Mouse (Mus musculus) megakaryocyte, embryonic 14.5 days (primary cell): ENCODE measurements around the gene Syna. TPM values are rescaled to one million over a fixed set of nuclear protein-coding genes. Genes with fewer than 3 reads are reported as not detected.

Source experiments
- H3K27me3 ChIP-seq: replicated peaks from 2 replicates; pipeline ENCODE3; 2012; ENCODE audit warnings: inconsistent platforms
- H3K36me3 ChIP-seq: replicated peaks from 2 replicates; pipeline ENCODE3; 2012; ENCODE audit warnings: low read length, inconsistent platforms, mixed read lengths
- H3K4me1 ChIP-seq: 2 replicates; pipeline ENCODE4 v1.6.1; 2012; ENCODE audit warnings: inconsistent platforms
- H3K4me3 ChIP-seq: replicated peaks from 2 replicates; pipeline ENCODE3; 2012; ENCODE audit warnings: moderate library complexity, mild to moderate bottlenecking, inconsistent platforms
- H3K9me3 ChIP-seq: 2 replicates; pipeline ENCODE4 v1.6.1; 2012; ENCODE audit warnings: inconsistent platforms
- FLI1 ChIP-seq: IDR thresholded peaks from 2 replicates; pipeline ENCODE4 v1.6.1; 2012; ENCODE audit warnings: low read length, inconsistent platforms, mixed read lengths
- GATA1 ChIP-seq: IDR thresholded peaks from 3 replicates; pipeline ENCODE4 v1.6.1; 2012; ENCODE audit warnings: mixed read lengths, low read length, inconsistent platforms, borderline replicate concordance
- polyA plus RNA-seq: library from polyadenylated mRNA; stranded (reverse); fragments of >175 nt; gene quantifications from 2 replicates; pipeline ENCODE4 v1.2.3, GENCODE M21; 2012; ENCODE audit warnings: low replicate concordance; ENCODE audit not compliant: insufficient read depth

The Syna gene
- polyA plus RNA-seq, 1 experiment: not detected

DNA sequence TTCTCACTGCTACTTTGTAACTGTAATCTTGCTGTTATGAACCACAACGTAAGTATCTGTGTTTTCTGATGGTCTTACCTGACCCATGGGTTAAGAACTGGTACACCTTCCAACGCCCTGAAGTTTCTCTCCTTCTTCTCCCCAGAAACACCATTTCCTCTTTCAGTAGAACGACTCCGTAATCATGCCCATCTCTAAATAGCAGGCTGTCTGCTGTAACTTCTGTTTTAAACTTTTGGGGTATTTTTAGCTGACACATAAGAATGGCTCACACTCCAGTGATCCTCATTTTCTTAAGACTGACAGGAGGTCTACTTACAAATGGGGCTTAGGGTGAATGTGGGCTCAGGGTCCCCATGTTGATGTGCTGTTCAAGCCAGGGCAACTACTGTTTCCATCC lies 39.9 kb downstream of the Syna start:
- H3K4me3 ChIP-seq: no peak overlapping the region
- TF ChIP-seq FLI1 (no peak), GATA1 (no peak)
- H3K27me3 ChIP-seq: peaks cover 2% of the 10 kb centered on the region
- H3K9me3 ChIP-seq: peaks cover 11% of the 10 kb centered on the region
- peaks cover 88% of the 10 kb centered on the region for H3K36me3 ChIP-seq
- peaks cover 35% of the 10 kb centered on the region for H3K4me1 ChIP-seq

DNA sequence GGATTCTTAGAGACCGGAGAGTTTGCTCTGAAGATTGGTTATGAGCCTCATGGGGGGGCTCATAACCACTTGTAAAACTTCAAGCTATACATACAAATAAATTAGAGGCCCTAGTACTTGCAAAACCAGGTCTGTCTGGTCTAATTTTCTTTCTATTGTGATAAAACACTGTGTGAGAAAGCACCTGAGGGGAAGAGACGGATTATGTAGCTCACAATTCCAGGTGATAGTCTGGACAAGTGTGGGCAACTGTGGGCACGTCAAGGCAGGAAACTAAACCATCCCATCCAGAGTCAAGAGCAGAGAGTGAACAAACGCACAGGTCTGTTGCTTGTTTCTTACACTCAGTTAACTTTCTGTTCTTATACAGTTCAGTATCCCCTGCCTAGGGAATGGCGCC lies 40.5 kb downstream of the Syna start:
- no peak for TF ChIP-seq GATA1
- Histone ChIP-seq H3K27me3 (peaks cover 2% of the 10 kb centered on the region), H3K4me3 (no peak overlapping the region), H3K4me1 (peaks cover 35% of the 10 kb centered on the region), H3K9me3 (peaks cover 11% of the 10 kb centered on the region), H3K36me3 (peaks cover 89% of the 10 kb centered on the region)

DNA sequence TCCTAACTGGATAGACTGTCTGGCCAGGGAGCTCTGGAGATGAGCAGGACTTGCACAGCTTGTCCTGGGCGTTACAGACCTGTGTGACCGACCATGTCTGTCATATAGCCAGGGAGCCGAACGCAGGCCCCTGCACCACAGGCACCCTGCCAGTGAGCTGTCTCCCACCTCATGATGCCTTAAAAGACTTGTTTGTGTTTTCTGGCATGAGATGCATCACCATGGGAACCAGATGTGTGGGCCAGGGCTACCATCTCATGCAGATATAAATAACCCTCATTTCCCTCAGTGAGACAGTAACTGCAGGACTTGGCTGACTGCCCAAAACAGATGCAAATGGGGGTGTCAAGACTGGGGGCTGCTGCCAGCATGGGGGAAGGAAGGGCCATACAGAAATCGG lies 47.9 kb downstream of the Syna start:
- no peak for TF ChIP-seq FLI1
- TF ChIP-seq GATA1: no peak
- H3K4me3 ChIP-seq: no peak overlapping the region
- peaks cover 33% of the 10 kb centered on the region for H3K4me1 ChIP-seq
- peaks cover 92% of the 10 kb centered on the region for H3K36me3 ChIP-seq
- H3K9me3 ChIP-seq: peaks cover 11% of the 10 kb centered on the region
- peaks cover 2% of the 10 kb centered on the region for H3K27me3 ChIP-seq

DNA sequence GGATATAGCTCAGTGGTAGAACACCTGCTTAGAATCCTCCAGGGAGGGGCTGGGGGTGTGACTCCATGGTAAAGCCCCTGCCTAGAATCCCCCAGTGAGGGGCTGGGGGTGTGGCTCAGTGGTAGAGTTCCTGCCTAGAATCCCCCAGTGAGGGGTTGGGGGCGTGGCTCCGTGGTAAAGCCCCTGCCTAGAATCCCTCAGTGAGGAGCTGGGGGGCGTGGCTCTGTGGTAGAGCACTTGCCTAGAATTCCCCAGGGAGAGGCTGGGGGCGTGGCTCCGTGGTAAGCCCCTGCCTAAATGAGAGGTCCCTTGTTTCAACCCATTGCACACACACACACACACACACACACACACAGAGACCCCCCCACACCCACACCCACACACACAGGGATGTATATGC lies 49.7 kb downstream of the Syna start:
- Histone ChIP-seq H3K4me3 (no peak overlapping the region), H3K4me1 (peaks cover 34% of the 10 kb centered on the region), H3K36me3 (peaks cover 90% of the 10 kb centered on the region), H3K27me3 (peaks cover 2% of the 10 kb centered on the region), H3K9me3 (no peaks in the 10 kb centered on the region)
- TF ChIP-seq GATA1: no peak
- TF ChIP-seq FLI1: no peak

DNA sequence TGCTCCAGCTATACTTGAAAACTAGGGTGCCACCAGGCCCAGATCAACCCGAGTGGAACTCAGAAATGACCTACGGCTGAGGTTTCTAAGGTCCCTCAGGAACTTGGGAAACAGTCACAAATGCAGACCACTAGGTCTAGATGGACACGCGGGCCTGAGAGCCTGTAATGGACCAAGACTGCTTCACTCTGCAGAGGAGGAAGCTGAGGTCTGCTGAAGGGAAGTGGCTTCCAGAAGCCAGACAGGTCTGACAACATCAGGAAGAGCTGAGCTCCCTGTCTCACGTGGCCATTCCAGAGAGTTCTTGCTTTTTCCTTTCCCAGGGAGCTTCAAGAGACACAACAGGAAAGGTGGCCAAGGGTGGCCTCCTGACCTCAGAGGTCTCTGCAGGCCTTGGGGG lies 51.0 kb downstream of the Syna start:
- peaks cover 2% of the 10 kb centered on the region for H3K27me3 ChIP-seq
- TF ChIP-seq GATA1 (no peak), FLI1 (no peak)
- H3K4me3 ChIP-seq: no peak overlapping the region
- peaks cover 92% of the 10 kb centered on the region for H3K36me3 ChIP-seq
- H3K4me1 ChIP-seq: peaks cover 34% of the 10 kb centered on the region
- no peaks in the 10 kb centered on the region for H3K9me3 ChIP-seq

Other genes with a start within 250 kb of the Syna start
- gene Gtf2i, start 245.4 kb downstream of the Syna start, polyA plus RNA-seq: 87.1 and 333 TPM in 2 replicates
- gene Gtf2ird1, start 103.5 kb downstream of the Syna start, polyA plus RNA-seq: 19.9 and 32.1 TPM in 2 replicates
- 32.0 and 86.2 TPM in 2 replicates for gene Clip2, start 7.7 kb downstream of the Syna start, polyA plus RNA-seq
- gene Rfc2, start 21.2 kb upstream of the Syna start, polyA plus RNA-seq: 9.1 and 35.0 TPM in 2 replicates
- gene Lat2, start 54.9 kb upstream of the Syna start, polyA plus RNA-seq: 16.9 and 67.9 TPM in 2 replicates
- gene Eif4h, start 79.3 kb upstream of the Syna start, polyA plus RNA-seq: 58.4 and 156 TPM in 2 replicates
- 54.8 and 104 TPM in 2 replicates for gene Limk1, start 128.4 kb upstream of the Syna start, polyA plus RNA-seq
- gene Eln, start 187.2 kb upstream of the Syna start, polyA plus RNA-seq: 0.19 TPM in 1 of 2 replicates, not detected in the other